Mouse (Mus musculus) MEL (cell line): Measurements from ENCODE around the gene Mcu. TPM values are rescaled to one million over a fixed set of nuclear protein-coding genes. Genes with fewer than 3 reads are reported as not detected.

Experiments used
- DNase-seq: peaks from one replicate; pipeline ENCODE4 v3.0.0; 2011; ENCODE audit warnings: low read depth, low spot score
- H3K27ac ChIP-seq: 2 replicates; pipeline ENCODE4 v1.5.1; 2012; ENCODE audit warnings: low read depth, mild to moderate bottlenecking, control low read depth, low read length, moderate library complexity; ENCODE audit not compliant: control insufficient read depth
- H3K27me3 ChIP-seq, 2 experiments: fragments of 150-350 bp in 1 of 2; sonication (generic) in 1 of 2; 2 replicates each; pipeline ENCODE4 v1.6.1; 2012; ENCODE audit warnings: low read length in 2 of 2, mild to moderate bottlenecking in 2 of 2, improper control_type of control experiment in 1 of 2, moderate library complexity in 1 of 2; ENCODE audit not compliant: insufficient read depth in 2 of 2, control insufficient read depth in 1 of 2
- H3K36me3 ChIP-seq, 2 experiments: 2 replicates each; pipeline ENCODE4 v1.6.1; 2012 to 2014; ENCODE audit warnings: low read length in 2 of 2, improper control_type of control experiment in 1 of 2, inconsistent platforms in 1 of 2, mild to moderate bottlenecking in 1 of 2; ENCODE audit not compliant: insufficient read depth in 2 of 2, control insufficient read depth in 1 of 2
- H3K4me1 ChIP-seq, 2 experiments: fragments of 150-350 bp in 1 of 2; sonication (generic) in 1 of 2; 2 replicates each; pipeline ENCODE4 v1.6.1; 2012; ENCODE audit warnings: low read length in 2 of 2, improper control_type of control experiment in 1 of 2, mild to moderate bottlenecking in 1 of 2; ENCODE audit not compliant: insufficient read depth in 2 of 2, control insufficient read depth in 1 of 2
- H3K4me3 ChIP-seq, 2 experiments: fragments of 150-350 bp in 1 of 2; sonication (generic) in 1 of 2; 2 replicates each; pipeline ENCODE4 v1.5.1; 2012; ENCODE audit warnings: low read depth in 2 of 2, low read length in 2 of 2, mild to moderate bottlenecking in 2 of 2, moderate library complexity in 2 of 2, control low read depth in 1 of 2, improper control_type of control experiment in 1 of 2; ENCODE audit not compliant: control insufficient read depth in 1 of 2, insufficient read depth in 1 of 2
- H3K79me2 ChIP-seq: 2 replicates; pipeline ENCODE4 v1.6.1; 2012; ENCODE audit warnings: mild to moderate bottlenecking, low read length, moderate library complexity; ENCODE audit not compliant: control insufficient read depth, poor library complexity, insufficient read depth
- H3K9ac ChIP-seq: 2 replicates; pipeline ENCODE4 v1.6.1; 2012; ENCODE audit warnings: low read depth, mild to moderate bottlenecking, control low read depth, low read length, moderate library complexity; ENCODE audit not compliant: control insufficient read depth, poor library complexity, severe bottlenecking
- H3K9me3 ChIP-seq: fragments of 150-350 bp; sonication (generic); replicated peaks from 2 replicates; pipeline ENCODE4 v1.6.1; 2012; ENCODE audit warnings: mild to moderate bottlenecking, low read length, improper control_type of control experiment, moderate library complexity; ENCODE audit not compliant: insufficient read depth
- E2F4 ChIP-seq: IDR thresholded peaks from 2 replicates; pipeline ENCODE4 v1.6.1; 2011; ENCODE audit warnings: low read depth, low read length, improper control_type of control experiment, borderline replicate concordance
- ELF1 ChIP-seq: IDR thresholded peaks from 2 replicates; pipeline ENCODE4 v1.6.1; 2014; ENCODE audit warnings: low read depth, mild to moderate bottlenecking, inconsistent platforms, low read length, improper control_type of control experiment, moderate library complexity
- ETS1 ChIP-seq: IDR thresholded peaks from 2 replicates; pipeline ENCODE4 v1.6.1; 2012; ENCODE audit warnings: low read depth, mild to moderate bottlenecking, inconsistent platforms, low read length, improper control_type of control experiment, moderate library complexity
- GABPA ChIP-seq: IDR thresholded peaks from 2 replicates; pipeline ENCODE4 v1.6.1; 2012; ENCODE audit warnings: low read depth, mild to moderate bottlenecking, inconsistent platforms, low read length, improper control_type of control experiment, moderate library complexity
- GATA1 ChIP-seq: IDR thresholded peaks from 2 replicates; pipeline ENCODE4 v1.6.1; 2011; ENCODE audit warnings: low read depth, low read length, improper control_type of control experiment
- HCFC1 ChIP-seq: IDR thresholded peaks from 2 replicates; pipeline ENCODE4 v1.6.1; 2012; ENCODE audit warnings: low read depth, mild to moderate bottlenecking, inconsistent platforms, low read length, improper control_type of control experiment, moderate library complexity
- JUND ChIP-seq: IDR thresholded peaks from 2 replicates; pipeline ENCODE4 v1.6.1; 2011; ENCODE audit warnings: low read depth, mild to moderate bottlenecking, improper control_type of control experiment, low read length
- KAT2A ChIP-seq: conservative IDR thresholded peaks from 2 replicates; pipeline ENCODE4 v1.6.1; 2012; ENCODE audit warnings: low read depth, low read length, improper control_type of control experiment, inconsistent platforms
- MAFK ChIP-seq: IDR thresholded peaks from 2 replicates; pipeline ENCODE4 v1.6.1; 2011; ENCODE audit warnings: low read depth, mild to moderate bottlenecking, low read length, improper control_type of control experiment, borderline replicate concordance
- MAX ChIP-seq: IDR thresholded peaks from 2 replicates; pipeline ENCODE4 v1.6.1; 2011; ENCODE audit warnings: low read length, improper control_type of control experiment
- MAZ ChIP-seq: IDR thresholded peaks from 2 replicates; pipeline ENCODE4 v1.6.1; 2012; ENCODE audit warnings: low read depth, mild to moderate bottlenecking, inconsistent platforms, low read length, improper control_type of control experiment
- MEF2A ChIP-seq: IDR thresholded peaks from 2 replicates; pipeline ENCODE4 v1.6.1; 2014; ENCODE audit warnings: low read depth, mild to moderate bottlenecking, inconsistent platforms, low read length, improper control_type of control experiment; ENCODE audit not compliant: poor library complexity, insufficient replicate concordance, severe bottlenecking; ENCODE audit errors: extremely low read depth
- MXI1 ChIP-seq: IDR thresholded peaks from 2 replicates; pipeline ENCODE4 v1.6.1; 2011; ENCODE audit warnings: mild to moderate bottlenecking, low read depth, low read length, improper control_type of control experiment
- MYB ChIP-seq: IDR thresholded peaks from 2 replicates; pipeline ENCODE4 v1.6.1; 2011; ENCODE audit warnings: mild to moderate bottlenecking, low read depth, low read length, improper control_type of control experiment
- NRF1 ChIP-seq: IDR thresholded peaks from 2 replicates; pipeline ENCODE4 v1.6.1; 2014; ENCODE audit warnings: low read depth, mild to moderate bottlenecking, inconsistent platforms, low read length, improper control_type of control experiment, moderate library complexity; ENCODE audit not compliant: poor library complexity, insufficient read depth, severe bottlenecking
- POLR2AphosphoS2 ChIP-seq: IDR thresholded peaks from 2 replicates; pipeline ENCODE4 v1.6.1; 2011; ENCODE audit warnings: low read length, improper control_type of control experiment
- POLR2AphosphoS5 ChIP-seq: IDR thresholded peaks from 2 replicates; pipeline ENCODE4 v1.6.1; 2012; ENCODE audit warnings: low read depth, borderline replicate concordance, mild to moderate bottlenecking, inconsistent platforms, low read length, moderate library complexity, mixed read lengths
- RCOR1 ChIP-seq: IDR thresholded peaks from 2 replicates; pipeline ENCODE4 v1.6.1; 2012; ENCODE audit warnings: low read depth, mild to moderate bottlenecking, inconsistent platforms, low read length, improper control_type of control experiment
- SIN3A ChIP-seq: IDR thresholded peaks from 2 replicates; pipeline ENCODE4 v1.6.1; 2012; ENCODE audit warnings: low read length, improper control_type of control experiment, inconsistent platforms
- SMC3 ChIP-seq: IDR thresholded peaks from 2 replicates; pipeline ENCODE4 v1.6.1; 2011; ENCODE audit warnings: low read depth, low read length, improper control_type of control experiment
- TAL1 ChIP-seq: IDR thresholded peaks from 2 replicates; pipeline ENCODE4 v1.6.1; 2012; ENCODE audit warnings: mild to moderate bottlenecking, inconsistent platforms, low read length, moderate library complexity, mixed read lengths
- TBP ChIP-seq: IDR thresholded peaks from 2 replicates; pipeline ENCODE4 v1.8.0; 2011; ENCODE audit warnings: low read depth, low read length, improper control_type of control experiment
- TCF12 ChIP-seq: IDR thresholded peaks from 2 replicates; pipeline ENCODE4 v1.6.1; 2014; ENCODE audit warnings: low read depth, mild to moderate bottlenecking, inconsistent platforms, low read length, improper control_type of control experiment, moderate library complexity
- ZKSCAN1 ChIP-seq: IDR thresholded peaks from 2 replicates; pipeline ENCODE4 v1.6.1; 2012; ENCODE audit warnings: low read depth, mild to moderate bottlenecking, inconsistent platforms, low read length, improper control_type of control experiment, moderate library complexity
- ZNF384 ChIP-seq: IDR thresholded peaks from 2 replicates; pipeline ENCODE4 v1.6.1; 2012; ENCODE audit warnings: low read depth, mild to moderate bottlenecking, inconsistent platforms, low read length, improper control_type of control experiment
- polyA plus RNA-seq, 2 experiments: library from polyadenylated mRNA; stranded (reverse) in 1 of 2; unstranded in 1 of 2; fragments of >175 nt in 1 of 2; fragments of >200 nt in 1 of 2; gene quantifications; 2 replicates each; pipeline versions ENCODE4 v1.2.1 to v1.2.4; 2012; ENCODE audit warnings: low replicate concordance in 2 of 2, low read depth in 1 of 2; ENCODE audit not compliant: insufficient read length in 2 of 2, insufficient read depth in 1 of 2, missing spikeins in 1 of 2
- total RNA-seq: library from RNA; depleted of rRNA; stranded (reverse); fragments of 300-350 nt; gene quantifications from 2 replicates; pipeline ENCODE4 v1.2.3, GENCODE M21; 2012

Mcu gene
- total and polyA plus RNA-seq, 3 experiments: 7.7 to 9.4 TPM; not detected in 1

DNA sequence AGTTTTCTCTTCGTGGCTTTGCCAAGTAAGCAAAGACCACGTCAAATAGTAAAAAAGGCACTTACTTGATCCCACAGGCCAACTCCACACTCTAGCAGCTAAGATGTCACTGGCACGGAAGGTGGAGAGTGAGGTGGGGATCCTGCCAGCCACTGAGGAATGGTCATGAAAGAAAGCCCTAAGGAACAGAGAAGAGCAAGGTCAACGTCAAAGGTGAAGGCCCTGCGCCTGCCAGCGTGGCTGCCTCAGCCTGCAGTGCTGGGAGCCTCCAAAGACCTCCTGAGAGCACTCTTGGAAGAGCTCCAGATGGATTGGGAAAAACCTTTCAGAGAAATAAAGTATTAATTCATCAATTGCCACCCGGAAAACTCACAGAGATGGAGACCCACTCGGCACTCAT lies 16.0 kb downstream of the Mcu start:
- Histone ChIP-seq H3K4me3 (no peak overlapping the region), H3K36me3 (peaks cover 0 to 7% of the 10 kb centered on the region in 2 experiments; a peak in 2 of 4 replicates), H3K79me2 (no peaks in the 10 kb centered on the region), H3K4me1 (peaks cover 8 to 11% of the 10 kb centered on the region in 2 experiments), H3K27me3 (no peaks in the 10 kb centered on the region), H3K9me3 (no peaks in the 10 kb centered on the region), H3K27ac (no peak overlapping the region), H3K9ac (no peak overlapping the region)
- TF ChIP-seq E2F4 (no peak), JUND (no peak), KAT2A (no peak), TBP (no peak), MAX (no peak), ELF1 (no peak), POLR2AphosphoS5 (no peak), GABPA (no peak), POLR2AphosphoS2 (no peak), MAZ (no peak), RCOR1 (no peak), HCFC1 (no peak), GATA1 (no peak), MXI1 (no peak), MAFK (no peak), ZNF384 (no peak), TCF12 (no peak), TAL1 (no peak), ETS1 (no peak), SIN3A (no peak)
- DNase-seq: no peak

DNA sequence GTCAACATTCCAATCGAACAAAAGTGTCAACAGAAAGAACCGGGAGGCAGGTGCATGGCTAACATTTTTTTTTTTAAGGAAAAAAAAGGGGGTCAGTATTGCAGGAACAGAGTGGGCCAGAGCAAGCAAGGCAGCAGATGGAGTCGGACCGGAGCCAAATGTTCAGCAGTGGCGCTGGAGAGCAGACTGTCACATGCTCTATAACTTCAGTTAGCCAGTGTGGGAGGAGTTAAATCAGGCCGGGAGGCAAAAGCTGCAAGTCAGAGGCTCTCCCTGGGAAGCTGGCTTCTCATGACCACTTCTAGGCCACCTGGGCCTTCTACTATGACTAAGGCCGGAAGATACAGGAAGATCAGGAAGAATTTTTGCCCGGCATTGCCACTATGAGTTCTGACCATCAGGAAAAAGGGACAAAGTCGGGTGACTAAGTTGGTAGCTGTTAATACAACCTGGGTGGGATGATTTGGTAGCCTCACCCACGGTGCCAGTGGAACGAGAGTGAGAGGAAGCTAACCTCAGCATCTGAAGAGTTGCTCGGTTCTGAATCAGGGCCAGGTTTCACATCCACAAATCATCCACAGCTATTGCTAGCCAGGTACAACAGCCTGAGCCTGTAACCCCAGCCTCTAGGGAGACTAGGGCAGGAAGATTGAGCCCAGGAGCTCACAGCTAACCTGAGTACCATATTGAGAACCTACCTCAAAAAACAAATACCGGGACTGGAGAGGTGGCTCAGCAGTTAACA lies 22.5 kb downstream of the Mcu start:
- Histone ChIP-seq H3K27me3 (no peaks in the 10 kb centered on the region), H3K9ac (no peak overlapping the region), H3K9me3 (no peaks in the 10 kb centered on the region), H3K79me2 (0 out of 2 replicates have a peak, but pooled peaks cover 2% of the 10 kb centered on the region), H3K27ac (no peak overlapping the region), H3K4me1 (peaks cover 7 to 13% of the 10 kb centered on the region in 2 experiments), H3K36me3 (peaks cover 0 to 7% of the 10 kb centered on the region in 2 experiments; a peak in 2 of 4 replicates), H3K4me3 (no peak overlapping the region)
- no peak for DNase-seq
- no peak for TF ChIP-seq TCF12
- TF ChIP-seq MYB: no peak
- TF ChIP-seq MAZ: no peak
- no peak for TF ChIP-seq SMC3
- TF ChIP-seq MAFK: no peak
- TF ChIP-seq ZKSCAN1: no peak
- TF ChIP-seq E2F4: no peak
- TF ChIP-seq SIN3A: no peak
- no peak for TF ChIP-seq KAT2A
- TF ChIP-seq ZNF384: no peak
- TF ChIP-seq NRF1: no peak
- TF ChIP-seq RCOR1: no peak
- no peak for TF ChIP-seq MAX
- no peak for TF ChIP-seq MEF2A
